Mouse (Mus musculus) intestine, postnatal 0 days (tissue): Measurements from ENCODE around the gene Theg. TPM values are rescaled to one million over a fixed set of nuclear protein-coding genes. Genes with fewer than 3 reads are reported as not detected.

Experiments
- ATAC-seq: fragments of 200-750 bp; cut with Nextera tagmentation; 2 replicates; pipeline ENCODE4 v1.8.0; 2017; ENCODE audit warnings: mild to moderate bottlenecking, moderate TSS enrichment, moderate library complexity
- H3K27ac ChIP-seq: fragments of 300-500 bp; sonication (generic); 2 replicates; pipeline ENCODE4 v1.5.1; 2014; ENCODE audit warnings: mild to moderate bottlenecking, low read depth, low read length, moderate library complexity
- H3K27me3 ChIP-seq: fragments of 300-500 bp; sonication (generic); replicated peaks from 2 replicates; pipeline ENCODE4 v1.6.1; 2014; ENCODE audit warnings: low read length, mixed read lengths; ENCODE audit not compliant: control insufficient read depth, insufficient read depth
- H3K36me3 ChIP-seq: fragments of 300-500 bp; sonication (generic); 2 replicates; pipeline ENCODE4 v1.6.1; 2014; ENCODE audit warnings: mild to moderate bottlenecking, moderate library complexity; ENCODE audit not compliant: control insufficient read depth, insufficient read depth
- H3K4me1 ChIP-seq: fragments of 300-500 bp; sonication (generic); replicated peaks from 2 replicates; pipeline ENCODE4 v1.6.1; 2014; ENCODE audit warnings: antibody characterized with exemption, low read length, mixed read lengths; ENCODE audit not compliant: control insufficient read depth, insufficient read depth
- H3K4me2 ChIP-seq: fragments of 300-500 bp; sonication (generic); replicated peaks from 2 replicates; pipeline ENCODE4 v1.6.1; 2014; ENCODE audit warnings: low read depth, mild to moderate bottlenecking, moderate library complexity
- H3K4me3 ChIP-seq: fragments of 300-500 bp; sonication (generic); 2 replicates; pipeline ENCODE4 v1.5.1; 2014; ENCODE audit warnings: low read depth, low read length
- H3K9ac ChIP-seq: fragments of 300-500 bp; sonication (generic); 2 replicates; pipeline ENCODE4 v1.6.1; 2014; ENCODE audit warnings: mild to moderate bottlenecking, low read depth, low read length
- H3K9me3 ChIP-seq: fragments of 300-500 bp; sonication (generic); 2 replicates; pipeline ENCODE4 v1.6.1; 2016; ENCODE audit warnings: mixed run types; ENCODE audit not compliant: control insufficient read depth
- CTCF ChIP-seq: sonication (generic); IDR thresholded peaks from 2 replicates; pipeline ENCODE4 v1.5.1; 2016; ENCODE audit warnings: low read depth, mild to moderate bottlenecking, control low read depth, antibody characterized with exemption, moderate library complexity
- WGBS: fragments of 180-500 bp; shearing (Covaris S2); extraction: QIAGEN DNeasy Blood & Tissue Kit; methylation state at CpG from one replicate; pipeline ENCODE4 v1.1.7; 2014; 5-methylcytosine and 5-hydroxymethylcytosine counted together
- polyA plus RNA-seq: library from polyadenylated mRNA; unstranded; fragments of >200 nt; fragmentation: Nextera tagmentation; extraction: Ambion mirVana; gene quantifications from 2 replicates; pipeline ENCODE4 v1.2.1, GENCODE M21; 2015

Theg gene
- not detected in 2 replicates for polyA plus RNA-seq

DNA sequence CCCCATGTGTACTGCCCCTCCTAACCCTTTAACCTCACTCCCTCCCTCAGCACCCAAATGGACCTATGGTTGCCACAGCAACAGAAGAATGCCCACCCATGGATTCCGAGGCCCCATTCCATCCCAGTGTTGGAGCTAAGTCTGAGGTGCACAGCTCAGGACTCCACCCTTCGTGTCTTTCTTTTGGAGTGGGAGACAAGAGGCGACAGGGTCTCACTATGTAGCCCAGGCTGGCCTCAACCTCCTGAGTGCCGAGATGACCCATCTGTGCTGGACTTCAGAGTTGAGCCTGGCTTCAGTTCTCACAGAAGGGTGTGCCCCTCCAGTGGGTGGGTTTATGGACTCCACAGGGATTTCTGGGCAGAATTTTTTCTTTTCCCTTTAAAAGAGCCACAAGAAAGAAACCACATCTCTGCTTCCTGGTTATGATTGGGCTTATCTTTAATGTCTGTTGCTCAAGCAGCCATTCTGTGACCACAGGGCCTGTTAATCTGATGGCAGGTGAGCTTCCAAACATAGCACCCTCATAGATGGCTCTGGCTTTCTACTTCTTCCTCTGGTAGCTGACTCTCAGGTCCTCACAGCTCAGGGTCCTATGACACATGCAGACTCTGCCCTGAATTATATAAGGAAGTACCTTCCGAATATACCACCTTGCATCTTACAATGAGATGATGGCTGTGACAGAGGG lies at the start of gene Theg:
Theg (minus strand) TSS at position 271 of the 691 bp plus-strand sequence.
- peak; percentile 41 for ATAC-seq
- no peak within 1 kb of the TSS for H3K9ac ChIP-seq
- H3K36me3 ChIP-seq: no peaks in the 10 kb centered on the region
- no peak for TF ChIP-seq CTCF
- no peak within 1 kb of the TSS for H3K4me2 ChIP-seq
- H3K4me3 ChIP-seq: no peak within 1 kb of the TSS
- H3K27me3 ChIP-seq: no peaks in the 10 kb centered on the region
- no peaks in the 10 kb centered on the region for H3K9me3 ChIP-seq
- 82% methylated on average over 5 of the region's 5 CpGs for WGBS
- no peak within 1 kb of the TSS for H3K27ac ChIP-seq
- H3K4me1 ChIP-seq: no peaks in the 10 kb centered on the region

DNA sequence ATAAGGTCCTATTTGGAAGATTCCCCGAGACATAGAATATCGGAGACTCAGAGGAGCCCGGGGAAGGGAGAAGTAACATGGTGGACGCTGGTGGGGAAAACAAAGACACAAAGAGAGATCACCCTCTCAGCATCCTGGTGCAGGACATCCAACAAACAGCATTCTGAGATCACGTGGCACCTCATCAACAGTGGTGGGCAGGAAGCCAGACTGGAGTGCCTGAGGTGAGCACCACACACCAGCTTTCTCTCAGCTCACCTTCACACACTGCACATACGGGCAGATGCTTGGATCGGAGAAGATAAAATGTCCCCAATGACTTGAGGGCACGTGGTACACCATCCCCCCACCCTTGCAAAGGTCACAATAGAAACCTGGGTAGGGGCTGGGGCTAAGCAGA lies 49.2 kb upstream of the Theg start:
- H3K9me3 ChIP-seq: no peaks in the 10 kb centered on the region
- no peaks in the 10 kb centered on the region for H3K36me3 ChIP-seq
- WGBS: 81% methylated on average over 8 of the region's 8 CpGs
- H3K4me2 ChIP-seq: no peak overlapping the region
- H3K9ac ChIP-seq: no peak overlapping the region
- no peaks in the 10 kb centered on the region for H3K4me1 ChIP-seq
- no peak for TF ChIP-seq CTCF
- no peak overlapping the region for H3K4me3 ChIP-seq
- peaks cover 31% of the 10 kb centered on the region for H3K27me3 ChIP-seq
- no peak overlapping the region for H3K27ac ChIP-seq
- ATAC-seq: no peak

DNA sequence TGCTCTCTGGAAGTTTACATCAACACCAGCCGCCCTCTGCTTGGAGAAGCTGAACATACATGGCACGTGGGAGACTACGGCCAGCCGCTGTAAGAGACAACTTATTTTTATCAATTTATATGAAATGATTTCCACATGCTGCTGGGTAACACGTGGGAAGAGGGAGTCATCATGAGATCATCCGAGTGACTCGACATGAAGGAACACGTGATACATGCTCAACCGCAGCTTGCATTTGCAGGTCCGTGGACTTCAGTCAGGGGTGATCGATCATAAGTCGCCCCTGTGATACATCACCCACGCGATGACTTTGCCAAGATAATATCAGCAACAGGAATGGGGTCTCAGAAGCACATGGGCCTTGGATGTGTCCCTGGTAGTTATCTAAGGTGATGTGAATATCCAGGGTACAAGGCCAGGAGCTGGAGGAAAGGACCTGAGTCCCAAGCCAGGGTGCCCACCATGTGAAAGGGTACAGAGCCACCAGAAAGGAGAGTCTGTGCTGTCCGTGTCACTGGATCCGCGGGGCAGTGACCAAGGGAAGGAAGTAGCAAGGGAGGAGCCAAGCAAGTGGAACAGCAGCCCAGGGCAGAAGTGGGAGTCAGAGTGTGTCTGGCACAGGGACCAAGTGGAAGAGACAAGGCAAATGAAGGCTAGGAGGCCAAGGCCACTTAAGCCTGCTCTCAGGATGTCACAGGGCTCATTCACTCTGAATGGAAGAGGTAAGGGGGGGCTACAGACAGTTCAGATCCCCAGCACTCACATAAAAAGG lies 46.1 kb upstream of the Theg start:
- H3K27me3 ChIP-seq: peaks cover 19% of the 10 kb centered on the region
- H3K9ac ChIP-seq: no peak overlapping the region
- H3K27ac ChIP-seq: no peak overlapping the region
- WGBS: 79% methylated on average over 17 of the region's 17 CpGs
- H3K4me1 ChIP-seq: no peaks in the 10 kb centered on the region
- no peaks in the 10 kb centered on the region for H3K9me3 ChIP-seq
- no peak for ATAC-seq
- TF ChIP-seq CTCF: no peak
- H3K4me2 ChIP-seq: no peak overlapping the region
- no peaks in the 10 kb centered on the region for H3K36me3 ChIP-seq
- H3K4me3 ChIP-seq: no peak overlapping the region

DNA sequence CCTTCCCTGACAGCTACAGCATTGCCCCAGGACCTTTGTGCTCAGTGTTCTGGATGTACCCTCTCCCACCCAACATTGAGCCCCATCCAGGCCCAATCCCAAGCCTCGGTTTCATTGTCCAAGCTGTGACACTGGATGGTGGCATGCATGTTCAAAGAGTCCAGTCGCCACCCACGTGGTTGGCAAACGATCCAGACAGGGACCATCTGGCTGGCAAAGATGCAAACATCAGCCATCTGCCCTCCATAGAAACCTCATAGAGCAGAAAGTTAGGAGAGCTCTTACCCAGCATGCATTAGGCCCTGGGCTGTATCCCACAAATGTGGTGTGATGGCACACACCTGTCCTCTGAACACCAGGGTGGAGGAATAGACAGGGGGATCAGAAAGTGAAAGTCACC lies 44.3 kb upstream of the Theg start:
- TF ChIP-seq CTCF: no peak
- Histone ChIP-seq H3K27ac (no peak overlapping the region), H3K4me3 (no peak overlapping the region), H3K27me3 (peaks cover 2% of the 10 kb centered on the region), H3K36me3 (no peaks in the 10 kb centered on the region), H3K4me2 (no peak overlapping the region), H3K9me3 (no peaks in the 10 kb centered on the region), H3K4me1 (no peaks in the 10 kb centered on the region), H3K9ac (no peak overlapping the region)
- no peak for ATAC-seq
- WGBS: 69% methylated on average over 4 of the region's 4 CpGs

DNA sequence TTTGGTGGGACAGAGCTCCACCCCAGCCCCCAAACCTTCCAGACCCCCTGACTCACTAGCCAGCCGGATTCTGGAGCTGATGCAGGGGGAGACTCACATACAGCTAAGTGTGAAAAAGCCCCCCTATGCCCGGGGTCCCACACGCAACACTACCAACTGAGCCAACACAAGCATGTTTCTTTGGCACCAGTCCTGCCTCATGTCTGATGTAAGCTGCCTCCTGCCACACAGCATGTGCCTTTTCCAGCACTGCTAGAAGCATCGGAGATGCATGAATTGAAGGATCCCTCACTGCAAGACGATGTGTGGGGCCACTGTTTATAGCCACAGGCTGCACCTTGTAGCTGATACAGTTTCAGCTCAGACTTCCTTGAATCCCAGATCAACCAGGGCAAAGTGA lies 41.2 kb upstream of the Theg start:
- no peak for TF ChIP-seq CTCF
- 84% methylated on average over 5 of the region's 5 CpGs for WGBS
- no peak overlapping the region for H3K9ac ChIP-seq
- no peak for ATAC-seq
- H3K4me2 ChIP-seq: no peak overlapping the region
- H3K9me3 ChIP-seq: no peaks in the 10 kb centered on the region
- no peak overlapping the region for H3K27ac ChIP-seq
- H3K36me3 ChIP-seq: no peaks in the 10 kb centered on the region
- H3K4me1 ChIP-seq: no peaks in the 10 kb centered on the region
- H3K4me3 ChIP-seq: no peak overlapping the region
- no peaks in the 10 kb centered on the region for H3K27me3 ChIP-seq

DNA sequence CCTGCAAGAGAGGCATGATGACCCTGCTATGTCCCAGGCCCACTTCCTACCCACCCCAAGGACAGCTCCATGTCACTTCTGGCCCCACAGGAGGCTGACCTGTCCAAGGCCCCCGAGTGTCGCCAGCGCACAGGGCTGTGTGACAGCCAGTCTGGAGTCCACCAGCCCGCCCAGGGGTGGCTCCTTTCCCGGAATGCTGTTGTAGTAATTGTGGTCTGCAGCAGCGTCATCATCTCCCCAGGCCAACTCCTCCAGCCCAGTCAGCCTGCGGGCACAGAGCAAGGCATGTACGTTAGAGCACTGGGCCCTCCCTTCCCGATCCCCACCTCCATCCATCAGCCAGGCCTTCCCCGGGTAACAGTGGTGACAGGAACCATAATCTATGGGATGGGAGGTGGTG lies 39.0 kb upstream of the Theg start:
- ATAC-seq: no peak
- no peaks in the 10 kb centered on the region for H3K9me3 ChIP-seq
- H3K27ac ChIP-seq: no peak overlapping the region
- 83% methylated on average over 10 of the region's 10 CpGs for WGBS
- no peaks in the 10 kb centered on the region for H3K4me1 ChIP-seq
- no peak overlapping the region for H3K4me3 ChIP-seq
- H3K9ac ChIP-seq: no peak overlapping the region
- no peaks in the 10 kb centered on the region for H3K27me3 ChIP-seq
- no peak overlapping the region for H3K4me2 ChIP-seq
- no peak for TF ChIP-seq CTCF
- H3K36me3 ChIP-seq: no peaks in the 10 kb centered on the region
